Mouse (Mus musculus): ENCODE measurements around the gene Btd.

- TF ChIP-seq CTCF (IDR thresholded peaks at IDR 0.05; ENCODE audit: control insufficient read depth, insufficient read depth, insufficient replicate concordance, low read depth, low read length) = no peak
- TF ChIP-seq POLR2A (IDR thresholded peaks at IDR 0.05; ENCODE audit: control insufficient read depth, low read depth, low read length) = no peak
These were observed 39.8 kb downstream of the Btd start for GRCm38 (mm10) chr14:31680656-31681055.

Data from testis, adult 2 months (tissue).